ENCODE assay signal across 23 mouse cellular contexts in genomic region chr16:55910208-55910793, GRCm38 (mm10). TPM values are rescaled to one million over a fixed set of nuclear protein-coding genes. Genes with fewer than 3 reads are reported as not detected.
A peak's percentile ranks its signal among the peaks of the same experiment; 100 is the strongest.
DNase-seq lines count a peak whose midpoint lies in the region; ATAC-seq and TF ChIP-seq lines count a peak whose summit lies in the region.
"Had no signal": no experiment of that assay in that cellular context is flagged by ENCODE, and none has a peak within 500 bp of the region (broad histone marks: within the 10 kb centered on the region; RNA-seq: fewer than 3 reads in every experiment).

No protein-coding gene starts in this region.

- no peak for TF ChIP-seq CTCF in kidney, adult 2 months (conservative IDR thresholded peaks at IDR 0.05; ENCODE audit: insufficient read depth, insufficient read length, low read depth, low read length)

- 91% methylated on average over 10 of the region's 10 CpGs for WGBS in midbrain, embryonic 11.5 days
- WGBS in midbrain, embryonic 15.5 days, result 92% methylated on average over 10 of the region's 10 CpGs
- 63% methylated on average over 10 of the region's 10 CpGs for WGBS in kidney, adult 2 months

- H3K4me1 ChIP-seq in midbrain, embryonic 11.5 days (ENCODE audit: control insufficient read depth, insufficient read depth, low read length), result no peaks in the 10 kb centered on the region
- no peaks in the 10 kb centered on the region for H3K4me1 ChIP-seq in midbrain, embryonic 15.5 days
- no peaks in the 10 kb centered on the region for H3K4me1 ChIP-seq in kidney, adult 2 months (ENCODE audit: control insufficient read depth, insufficient read depth, low read length)
- H3K4me1 ChIP-seq: forebrain, embryonic 13.5 days; hindbrain, embryonic 10.5 days; liver, embryonic 13.5 days had no signal

- H3K36me3 ChIP-seq in midbrain, embryonic 11.5 days (ENCODE audit: control insufficient read depth, insufficient read depth, low read length), result peaks cover 4% of the 10 kb centered on the region
- peaks cover 6% of the 10 kb centered on the region for H3K36me3 ChIP-seq in midbrain, embryonic 15.5 days (replicated peaks)
- H3K36me3 ChIP-seq in kidney, adult 2 months (ENCODE audit: control insufficient read depth, insufficient read depth, low read length), result no peaks in the 10 kb centered on the region

- peak; percentile 80 for DNase-seq in heart, adult 11 months
- no peak for DNase-seq in heart, adult 9 months (ENCODE audit: low spot score in 2 of 2)
- DNase-seq in midbrain, embryonic 11.5 days (ENCODE audit: low spot score, missing footprints), result no peak
- DNase-seq in kidney, adult 2 months, result peak; percentile 91
- DNase-seq in kidney, postnatal 14 days, result peak; percentile 70
- DNase-seq in right cerebral cortex, adult 18-20 months, result no peak
- no peak for DNase-seq in urinary bladder, postnatal 25 days (ENCODE audit: low spot score)
- DNase-seq: adrenal gland, postnatal 25 days; cerebellum, adult 11-12 months; cerebellum, postnatal 14 days; embryo, embryonic 11 days; gastrocnemius, postnatal 14 days; heart, adult 2 months; liver, embryonic 13.5 days; lung, embryonic 14.5 days; lung, postnatal 4 days had no signal

- no peak overlapping the region for H3K4me3 ChIP-seq in midbrain, embryonic 11.5 days (ENCODE audit: low read depth, low read length)
- no peak overlapping the region for H3K4me3 ChIP-seq in midbrain, embryonic 15.5 days
- H3K4me3 ChIP-seq in kidney, adult 2 months (ENCODE audit: insufficient read depth, low read depth, low read length), result no peak overlapping the region
- H3K4me3 ChIP-seq: forebrain, embryonic 13.5 days; heart, adult 2 months; hindbrain, embryonic 10.5 days; liver, embryonic 13.5 days had no signal

- no peak for TF ChIP-seq POLR2A in kidney, adult 2 months (IDR thresholded peaks at IDR 0.05; ENCODE audit: low read depth, low read length)

- H3K27ac ChIP-seq in midbrain, embryonic 11.5 days (ENCODE audit: low read depth, low read length), result no peak overlapping the region
- H3K27ac ChIP-seq in midbrain, embryonic 15.5 days, result no peak overlapping the region
- peak overlapping the region; percentile 71 for H3K27ac ChIP-seq in kidney, adult 2 months (ENCODE audit: insufficient read depth, low read depth, low read length)
- H3K27ac ChIP-seq: forebrain, embryonic 13.5 days; heart, adult 2 months; hindbrain, embryonic 10.5 days; liver, embryonic 13.5 days; stomach, postnatal 0 days had no signal

- no peak overlapping the region for H3K9ac ChIP-seq in midbrain, embryonic 11.5 days (ENCODE audit: low read length)
- no peak overlapping the region for H3K9ac ChIP-seq in midbrain, embryonic 15.5 days
- H3K9ac ChIP-seq: forebrain, embryonic 13.5 days; liver, embryonic 13.5 days; lung, embryonic 14.5 days had no signal

- peak; percentile 30; the same call in 1 of the 2 replicates for ATAC-seq in midbrain, embryonic 11.5 days (ENCODE audit: low FRiP score)
- ATAC-seq in midbrain, embryonic 15.5 days (replicated peaks), result no peak
- ATAC-seq: activated CD4-positive, CD25-positive, alpha-beta regulatory T cell, adult 4 months; forebrain, embryonic 13.5 days; intestine, embryonic 16.5 days had no signal

- H3K4me2 ChIP-seq in midbrain, embryonic 11.5 days, result no peak overlapping the region
- no peak overlapping the region for H3K4me2 ChIP-seq in midbrain, embryonic 15.5 days
- H3K4me2 ChIP-seq: forebrain, embryonic 13.5 days; liver, embryonic 13.5 days; lung, embryonic 14.5 days had no signal

- H3K27me3 ChIP-seq in midbrain, embryonic 11.5 days (ENCODE audit: control insufficient read depth, insufficient read depth, low read length), result no peaks in the 10 kb centered on the region
- no peaks in the 10 kb centered on the region for H3K27me3 ChIP-seq in midbrain, embryonic 15.5 days (replicated peaks)
- H3K27me3 ChIP-seq in kidney, adult 2 months (replicated peaks; ENCODE audit: control insufficient read depth, insufficient read depth, low read length), result no peaks in the 10 kb centered on the region
- H3K27me3 ChIP-seq: forebrain, embryonic 13.5 days; liver, embryonic 13.5 days had no signal

- H3K9me3 ChIP-seq in midbrain, embryonic 11.5 days (ENCODE audit: control insufficient read depth, low read length), result no peaks in the 10 kb centered on the region
- no peaks in the 10 kb centered on the region for H3K9me3 ChIP-seq in midbrain, embryonic 15.5 days
- H3K9me3 ChIP-seq: forebrain, embryonic 13.5 days; G1E; hindbrain, embryonic 10.5 days; liver, embryonic 13.5 days had no signal

RNA-seq across cellular contexts. Expression of gene Nxpe3, which starts 15.2 kb away (rescaled TPM):
- polyA plus RNA-seq in midbrain, embryonic 11.5 days (2014; fragmentation: Nextera tagmentation; extraction: Ambion mirVana), result 1.1 TPM in 2 replicates
- polyA plus RNA-seq in midbrain, embryonic 15.5 days (2015; fragmentation: Nextera tagmentation; extraction: Ambion mirVana), result 1.3 and 1.5 TPM in 2 replicates
- 4.6 and 4.9 TPM in 2 replicates for polyA plus RNA-seq in kidney, adult 2 months (2012; rRNA removed)

RNA-seq across cellular contexts. Expression of gene Cep97, which starts 24.4 kb away (rescaled TPM):
- polyA plus RNA-seq in midbrain, embryonic 11.5 days (2014; fragmentation: Nextera tagmentation; extraction: Ambion mirVana), result 18.3 and 19.7 TPM in 2 replicates
- polyA plus RNA-seq in midbrain, embryonic 15.5 days (2015; fragmentation: Nextera tagmentation; extraction: Ambion mirVana), result 14.3 and 14.5 TPM in 2 replicates
- 1.5 and 2.5 TPM in 2 replicates for polyA plus RNA-seq in kidney, adult 2 months (2012; rRNA removed)

RNA-seq across cellular contexts. Expression of gene Rpl24, which starts 55.8 kb away (rescaled TPM):
- 842 and 869 TPM in 2 replicates for polyA plus RNA-seq in midbrain, embryonic 11.5 days (2014; fragmentation: Nextera tagmentation; extraction: Ambion mirVana)
- 415 and 447 TPM in 2 replicates for polyA plus RNA-seq in midbrain, embryonic 15.5 days (2015; fragmentation: Nextera tagmentation; extraction: Ambion mirVana)
- 175 and 226 TPM in 2 replicates for polyA plus RNA-seq in kidney, adult 2 months (2012; rRNA removed)

Comparison
In these comparisons a context has a peak if more than half of its experiments do, and no peak if none do; other contexts are left out.
1. DNase-seq: peak in heart, adult 11 months (single experiment), kidney, adult 2 months (single experiment) and kidney, postnatal 14 days (single experiment); none in heart, adult 9 months (0 of 2), midbrain, embryonic 11.5 days (single experiment), right cerebral cortex, adult 18-20 months (single experiment) and urinary bladder, postnatal 25 days (single experiment).